ENCODE assay signal across 21 mouse cellular contexts in genomic region chr14:101951107-101951506, GRCm38 (mm10).
DNase-seq lines count a peak whose midpoint lies in the region; ATAC-seq and TF ChIP-seq lines count a peak whose summit lies in the region.
"Had no signal": no experiment of that assay in that cellular context is flagged by ENCODE, and none has a peak within 500 bp of the region (broad histone marks: within the 10 kb centered on the region; RNA-seq: fewer than 3 reads in every experiment).

No protein-coding gene starts in this region.

- H3K9ac ChIP-seq in midbrain, embryonic 13.5 days (replicated peaks): no peak overlapping the region
- H3K9ac ChIP-seq in kidney, postnatal 0 days (ENCODE audit: low read depth, low read length): no peak overlapping the region
- no peak overlapping the region for H3K9ac ChIP-seq in neural tube, embryonic 15.5 days (replicated peaks)
- H3K9ac ChIP-seq in heart, embryonic 12.5 days: no peak overlapping the region
- H3K9ac ChIP-seq: forebrain, embryonic 13.5 days; hindbrain, embryonic 13.5 days; liver, embryonic 15.5 days; midbrain, embryonic 12.5 days; stomach, embryonic 15.5 days had no signal

- H3K4me1 ChIP-seq in midbrain, embryonic 13.5 days (replicated peaks): no peaks in the 10 kb centered on the region
- no peaks in the 10 kb centered on the region for H3K4me1 ChIP-seq in midbrain, embryonic 10.5 days
- no peaks in the 10 kb centered on the region; the same call in 1 of the 2 replicates for H3K4me1 ChIP-seq in kidney, adult 2 months (ENCODE audit: control insufficient read depth, insufficient read depth, low read length)
- H3K4me1 ChIP-seq in kidney, postnatal 0 days (replicated peaks; ENCODE audit: insufficient read depth, low read length): no peaks in the 10 kb centered on the region
- peaks cover 4% of the 10 kb centered on the region; the same call in 1 of the 2 replicates for H3K4me1 ChIP-seq in neural tube, embryonic 15.5 days
- H3K4me1 ChIP-seq in heart, embryonic 12.5 days (replicated peaks): no peaks in the 10 kb centered on the region
- H3K4me1 ChIP-seq: embryonic facial prominence, embryonic 10.5 days; forebrain, embryonic 13.5 days; hindbrain, embryonic 13.5 days; liver, embryonic 15.5 days; midbrain, embryonic 12.5 days; stomach, embryonic 15.5 days had no signal

- TF ChIP-seq POLR2A in kidney, adult 2 months (IDR thresholded peaks at IDR 0.05; ENCODE audit: low read depth, low read length): no peak

- no peak overlapping the region for H3K27ac ChIP-seq in midbrain, embryonic 13.5 days
- no peak overlapping the region for H3K27ac ChIP-seq in midbrain, embryonic 10.5 days (replicated peaks)
- H3K27ac ChIP-seq in kidney, adult 2 months (ENCODE audit: insufficient read depth, low read depth, low read length): peak overlapping the region; percentile 51
- H3K27ac ChIP-seq in kidney, postnatal 0 days: no peak overlapping the region
- H3K27ac ChIP-seq in neural tube, embryonic 15.5 days (replicated peaks): no peak overlapping the region
- no peak overlapping the region for H3K27ac ChIP-seq in heart, embryonic 12.5 days (ENCODE audit: poor library complexity, severe bottlenecking)
- H3K27ac ChIP-seq: embryonic facial prominence, embryonic 10.5 days; forebrain, embryonic 13.5 days; hindbrain, embryonic 13.5 days; liver, embryonic 15.5 days; macrophage; midbrain, embryonic 12.5 days; stomach, embryonic 15.5 days had no signal

- 68% methylated on average over 6 of the region's 6 CpGs for WGBS in midbrain, embryonic 13.5 days
- WGBS in midbrain, embryonic 10.5 days: 88% methylated on average over 6 of the region's 6 CpGs
- 41% methylated on average over 6 of the region's 6 CpGs for WGBS in kidney, adult 2 months
- WGBS in kidney, postnatal 0 days: 52% methylated on average over 6 of the region's 6 CpGs
- WGBS in neural tube, embryonic 15.5 days: 39% methylated on average over 6 of the region's 6 CpGs
- 79% methylated on average over 6 of the region's 6 CpGs for WGBS in heart, embryonic 12.5 days

- ATAC-seq in midbrain, embryonic 13.5 days: 0 out of 2 replicates have a peak, but pooled peaks have one; percentile 26
- ATAC-seq in kidney, postnatal 0 days (replicated peaks; ENCODE audit: low FRiP score, low read depth): peak; percentile 65; the same call in 1 of the 2 replicates
- ATAC-seq in neural tube, embryonic 15.5 days (ENCODE audit: low FRiP score): peak; percentile 62; the same call in 1 of the 2 replicates
- no peak for ATAC-seq in heart, embryonic 12.5 days (ENCODE audit: insufficient number of reproducible peaks, low FRiP score)
- ATAC-seq: forebrain, embryonic 13.5 days; intestine, embryonic 16.5 days had no signal

- no peaks in the 10 kb centered on the region for H3K9me3 ChIP-seq in midbrain, embryonic 13.5 days
- H3K9me3 ChIP-seq in midbrain, embryonic 10.5 days (replicated peaks): no peaks in the 10 kb centered on the region
- H3K9me3 ChIP-seq in kidney, postnatal 0 days (replicated peaks; ENCODE audit: low read length): no peaks in the 10 kb centered on the region
- no peaks in the 10 kb centered on the region for H3K9me3 ChIP-seq in neural tube, embryonic 15.5 days (replicated peaks)
- no peaks in the 10 kb centered on the region for H3K9me3 ChIP-seq in heart, embryonic 12.5 days (replicated peaks)
- H3K9me3 ChIP-seq: embryonic facial prominence, embryonic 10.5 days; forebrain, embryonic 13.5 days; hindbrain, embryonic 13.5 days; liver, embryonic 15.5 days; midbrain, embryonic 12.5 days; stomach, embryonic 15.5 days had no signal

- H3K27me3 ChIP-seq in midbrain, embryonic 13.5 days: no peaks in the 10 kb centered on the region
- no peaks in the 10 kb centered on the region for H3K27me3 ChIP-seq in midbrain, embryonic 10.5 days (ENCODE audit: low read depth, poor library complexity, severe bottlenecking)
- H3K27me3 ChIP-seq in kidney, adult 2 months (replicated peaks; ENCODE audit: control insufficient read depth, insufficient read depth, low read length): no peaks in the 10 kb centered on the region
- no peaks in the 10 kb centered on the region for H3K27me3 ChIP-seq in kidney, postnatal 0 days (ENCODE audit: insufficient read depth, low read length)
- H3K27me3 ChIP-seq in neural tube, embryonic 15.5 days (replicated peaks): no peaks in the 10 kb centered on the region
- no peaks in the 10 kb centered on the region for H3K27me3 ChIP-seq in heart, embryonic 12.5 days (replicated peaks)
- H3K27me3 ChIP-seq: forebrain, embryonic 13.5 days; hindbrain, embryonic 13.5 days; liver, embryonic 15.5 days; midbrain, embryonic 12.5 days; stomach, embryonic 15.5 days had no signal

- DNase-seq in midbrain, embryonic 10.5 days (ENCODE audit: low spot score): no peak
- peak; percentile 78 for DNase-seq in kidney, adult 2 months
- peak; percentile 57 for DNase-seq in kidney, postnatal 0 days (ENCODE audit: low spot score)
- no peak for DNase-seq in MN1 (ENCODE audit: low spot score)
- DNase-seq: adrenal gland, adult 2 months; B cell, adult 2 months; cerebellum, adult 2 months; gastrocnemius, postnatal 10 days; right cerebral cortex, postnatal 25 days; thymus, adult 2 months had no signal

- no peak for TF ChIP-seq CTCF in kidney, adult 2 months (conservative IDR thresholded peaks at IDR 0.05; ENCODE audit: insufficient read depth, insufficient read length, low read depth, low read length)
- no peak for TF ChIP-seq CTCF in kidney, postnatal 0 days (IDR thresholded peaks at IDR 0.05; ENCODE audit: low read depth)

- no peak overlapping the region for H3K4me3 ChIP-seq in midbrain, embryonic 13.5 days (replicated peaks)
- no peak overlapping the region for H3K4me3 ChIP-seq in midbrain, embryonic 10.5 days
- no peak overlapping the region for H3K4me3 ChIP-seq in kidney, adult 2 months (ENCODE audit: insufficient read depth, low read depth, low read length)
- no peak overlapping the region for H3K4me3 ChIP-seq in kidney, postnatal 0 days (replicated peaks; ENCODE audit: low read depth, low read length)
- H3K4me3 ChIP-seq in neural tube, embryonic 15.5 days (replicated peaks): no peak overlapping the region
- H3K4me3 ChIP-seq in heart, embryonic 12.5 days: no peak overlapping the region
- H3K4me3 ChIP-seq: embryonic facial prominence, embryonic 10.5 days; forebrain, embryonic 13.5 days; hindbrain, embryonic 13.5 days; liver, embryonic 15.5 days; midbrain, embryonic 12.5 days; stomach, embryonic 15.5 days had no signal

- no peak overlapping the region for H3K4me2 ChIP-seq in midbrain, embryonic 13.5 days (replicated peaks)
- no peak overlapping the region for H3K4me2 ChIP-seq in kidney, postnatal 0 days (ENCODE audit: low read length)
- no peak overlapping the region for H3K4me2 ChIP-seq in neural tube, embryonic 15.5 days
- no peak overlapping the region for H3K4me2 ChIP-seq in heart, embryonic 12.5 days
- H3K4me2 ChIP-seq: forebrain, embryonic 13.5 days; hindbrain, embryonic 13.5 days; liver, embryonic 15.5 days; midbrain, embryonic 12.5 days; stomach, embryonic 15.5 days had no signal

- H3K36me3 ChIP-seq in midbrain, embryonic 13.5 days: no peaks in the 10 kb centered on the region
- H3K36me3 ChIP-seq in midbrain, embryonic 10.5 days: no peaks in the 10 kb centered on the region
- H3K36me3 ChIP-seq in kidney, adult 2 months (ENCODE audit: control insufficient read depth, insufficient read depth, low read length): no peaks in the 10 kb centered on the region
- H3K36me3 ChIP-seq in kidney, postnatal 0 days (ENCODE audit: insufficient read depth, low read length): no peaks in the 10 kb centered on the region
- H3K36me3 ChIP-seq in neural tube, embryonic 15.5 days: no peaks in the 10 kb centered on the region
- no peaks in the 10 kb centered on the region for H3K36me3 ChIP-seq in heart, embryonic 12.5 days
- H3K36me3 ChIP-seq: embryonic facial prominence, embryonic 10.5 days; hindbrain, embryonic 13.5 days; liver, embryonic 15.5 days; midbrain, embryonic 12.5 days; stomach, embryonic 15.5 days had no signal

Comparison
In these comparisons a context has a peak if more than half of its experiments do, and no peak if none do; other contexts are left out.
1. DNase-seq: peak in kidney, adult 2 months (single experiment) and kidney, postnatal 0 days (single experiment); none in midbrain, embryonic 10.5 days (single experiment) and MN1 (single experiment).